Mouse (Mus musculus): ENCODE results near the gene Slc25a13. TPM values are rescaled to one million over a fixed set of nuclear protein-coding genes. Genes with fewer than 3 reads are reported as not detected.

Slc25a13 gene
- total and polyA plus RNA-seq, 3 experiments: 15.6 to 16.7 TPM; not detected in 1

DNA sequence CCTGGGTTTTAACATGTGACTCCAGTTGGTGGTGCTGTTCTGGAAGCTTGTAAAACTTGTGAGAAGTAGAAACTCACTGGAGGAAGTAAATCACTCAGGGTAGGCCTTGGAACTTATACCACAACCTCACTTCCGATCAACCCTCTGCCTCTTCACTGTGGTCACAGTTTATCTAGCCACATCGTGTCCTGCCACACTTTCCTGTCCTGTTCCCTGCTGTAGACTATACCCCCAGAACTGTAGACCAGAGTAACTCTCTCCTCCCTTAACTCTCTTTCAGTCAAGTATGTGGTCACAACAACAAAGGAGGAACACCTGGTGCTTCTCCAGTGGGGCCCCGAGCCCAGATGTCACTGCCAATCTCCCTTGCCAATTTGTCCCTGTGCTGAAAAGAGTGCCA, 67.6 kb downstream of the Slc25a13 start:
- Histone ChIP-seq H3K4me1 (ENCODE audit: control insufficient read depth in 1 of 2, insufficient read depth in 2 of 2, low read length in 2 of 2) (no peaks in the 10 kb centered on the region), H3K27ac (ENCODE audit: control insufficient read depth, low read depth, low read length) (no peak overlapping the region), H3K27me3 (ENCODE audit: control insufficient read depth in 1 of 2, insufficient read depth in 2 of 2, low read length in 2 of 2) (no peaks in the 10 kb centered on the region), H3K36me3 (ENCODE audit: control insufficient read depth in 1 of 2, insufficient read depth in 2 of 2, low read length in 2 of 2) (no peaks in the 10 kb centered on the region), H3K4me3 (ENCODE audit: control insufficient read depth in 1 of 2, insufficient read depth in 1 of 2, low read depth in 2 of 2, low read length in 2 of 2) (no peak overlapping the region), H3K9ac (ENCODE audit: control insufficient read depth, low read depth, low read length, poor library complexity, severe bottlenecking) (no peak overlapping the region), H3K79me2 (ENCODE audit: control insufficient read depth, insufficient read depth, low read length, poor library complexity) (no peaks in the 10 kb centered on the region), H3K9me3 (replicated peaks; ENCODE audit: insufficient read depth, low read length) (no peaks in the 10 kb centered on the region)
- DNase-seq (ENCODE audit: low read depth, low spot score): peak; percentile 25
- no peak for TF ChIP-seq USF1 (IDR thresholded peaks at IDR 0.05; ENCODE audit: low read depth, low read length)
- no peak for TF ChIP-seq CHD2 (IDR thresholded peaks at IDR 0.05; ENCODE audit: low read length)
- TF ChIP-seq ZMIZ1 (IDR thresholded peaks at IDR 0.05; ENCODE audit: low read depth, low read length): no peak
- no peak for TF ChIP-seq ZNF384 (IDR thresholded peaks at IDR 0.05; ENCODE audit: low read depth, low read length)
- TF ChIP-seq POLR2AphosphoS2 (IDR thresholded peaks at IDR 0.05; ENCODE audit: low read length): no peak
- TF ChIP-seq MAZ (IDR thresholded peaks at IDR 0.05; ENCODE audit: low read depth, low read length): no peak
- TF ChIP-seq HCFC1 (IDR thresholded peaks at IDR 0.05; ENCODE audit: low read depth, low read length): no peak
- no peak for TF ChIP-seq NELFE (IDR thresholded peaks at IDR 0.05; ENCODE audit: low read depth, low read length)
- TF ChIP-seq TAL1 (IDR thresholded peaks at IDR 0.05; ENCODE audit: low read length): no peak
- TF ChIP-seq RCOR1 (IDR thresholded peaks at IDR 0.05; ENCODE audit: low read depth, low read length): no peak
- TF ChIP-seq ZKSCAN1 (IDR thresholded peaks at IDR 0.05; ENCODE audit: low read depth, low read length): no peak

DNA sequence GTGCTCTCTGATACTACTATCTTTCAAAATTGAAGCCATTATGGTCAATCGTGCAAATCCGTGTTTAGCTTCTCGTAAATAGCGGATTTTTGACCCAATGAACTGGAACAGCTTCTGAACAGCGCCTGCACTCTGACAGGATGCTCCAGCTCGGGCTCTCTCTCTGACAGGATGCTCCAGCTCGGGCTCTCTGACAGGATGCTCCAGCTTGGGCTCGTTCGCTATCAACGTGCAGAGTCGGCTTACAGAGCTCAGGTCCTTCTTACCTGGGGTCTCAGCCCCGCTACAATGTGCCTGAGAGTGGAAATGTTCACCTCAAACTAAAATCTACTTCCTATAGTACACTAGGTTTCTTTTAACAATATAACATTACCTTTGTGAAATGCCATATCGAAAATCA, 71.6 kb downstream of the Slc25a13 start:
- Histone ChIP-seq H3K27ac (ENCODE audit: control insufficient read depth, low read depth, low read length) (no peak overlapping the region), H3K9me3 (replicated peaks; ENCODE audit: insufficient read depth, low read length) (no peaks in the 10 kb centered on the region), H3K4me3 (ENCODE audit: control insufficient read depth in 1 of 2, insufficient read depth in 1 of 2, low read depth in 2 of 2, low read length in 2 of 2) (no peak overlapping the region), H3K36me3 (ENCODE audit: control insufficient read depth in 1 of 2, insufficient read depth in 2 of 2, low read length in 2 of 2) (no peaks in the 10 kb centered on the region), H3K9ac (ENCODE audit: control insufficient read depth, low read depth, low read length, poor library complexity, severe bottlenecking) (no peak overlapping the region), H3K4me1 (ENCODE audit: control insufficient read depth in 1 of 2, insufficient read depth in 2 of 2, low read length in 2 of 2) (no peaks in the 10 kb centered on the region), H3K27me3 (ENCODE audit: control insufficient read depth in 1 of 2, insufficient read depth in 2 of 2, low read length in 2 of 2) (no peaks in the 10 kb centered on the region), H3K79me2 (ENCODE audit: control insufficient read depth, insufficient read depth, low read length, poor library complexity) (no peaks in the 10 kb centered on the region)
- TF ChIP-seq TBP (IDR thresholded peaks at IDR 0.05; ENCODE audit: low read depth, low read length): no peak
- TF ChIP-seq TCF12 (IDR thresholded peaks at IDR 0.05; ENCODE audit: low read depth, low read length): no peak
- no peak for TF ChIP-seq MAFK (IDR thresholded peaks at IDR 0.05; ENCODE audit: borderline replicate concordance, low read depth, low read length)
- TF ChIP-seq CHD2 (IDR thresholded peaks at IDR 0.05; ENCODE audit: low read length): no peak
- no peak for TF ChIP-seq POLR2AphosphoS2 (IDR thresholded peaks at IDR 0.05; ENCODE audit: low read length)
- no peak for TF ChIP-seq USF2 (IDR thresholded peaks at IDR 0.05; ENCODE audit: borderline replicate concordance in 1 of 2, insufficient read depth in 1 of 2, low read depth in 1 of 2, low read length in 2 of 2)
- no peak for TF ChIP-seq POLR2AphosphoS5 (IDR thresholded peaks at IDR 0.05; ENCODE audit: borderline replicate concordance, low read depth, low read length)
- no peak for TF ChIP-seq NRF1 (IDR thresholded peaks at IDR 0.05; ENCODE audit: insufficient read depth, low read depth, low read length, poor library complexity, severe bottlenecking)
- no peak for TF ChIP-seq HCFC1 (IDR thresholded peaks at IDR 0.05; ENCODE audit: low read depth, low read length)
- no peak for TF ChIP-seq CHD1 (IDR thresholded peaks at IDR 0.05; ENCODE audit: low read depth, low read length)
- TF ChIP-seq ZC3H11A (IDR thresholded peaks at IDR 0.05; ENCODE audit: low read depth, low read length): no peak
- TF ChIP-seq ELF1 (IDR thresholded peaks at IDR 0.05; ENCODE audit: low read depth, low read length): no peak
- no peak for TF ChIP-seq JUND (IDR thresholded peaks at IDR 0.05; ENCODE audit: low read depth, low read length)
- DNase-seq (ENCODE audit: low read depth, low spot score): no peak
